Mouse (Mus musculus) megakaryocyte, embryonic 14.5 days (primary cell): ENCODE results near the gene Ush1c. TPM values are rescaled to one million over a fixed set of nuclear protein-coding genes. Genes with fewer than 3 reads are reported as not detected.

ENCODE experiments used
- H3K27me3 ChIP-seq: replicated peaks from 2 replicates; pipeline ENCODE3; 2012; ENCODE audit warnings: inconsistent platforms
- H3K36me3 ChIP-seq: replicated peaks from 2 replicates; pipeline ENCODE3; 2012; ENCODE audit warnings: low read length, inconsistent platforms, mixed read lengths
- H3K4me1 ChIP-seq: 2 replicates; pipeline ENCODE4 v1.6.1; 2012; ENCODE audit warnings: inconsistent platforms
- H3K4me3 ChIP-seq: replicated peaks from 2 replicates; pipeline ENCODE3; 2012; ENCODE audit warnings: moderate library complexity, mild to moderate bottlenecking, inconsistent platforms
- H3K9me3 ChIP-seq: 2 replicates; pipeline ENCODE4 v1.6.1; 2012; ENCODE audit warnings: inconsistent platforms
- FLI1 ChIP-seq: IDR thresholded peaks from 2 replicates; pipeline ENCODE4 v1.6.1; 2012; ENCODE audit warnings: low read length, inconsistent platforms, mixed read lengths
- GATA1 ChIP-seq: IDR thresholded peaks from 3 replicates; pipeline ENCODE4 v1.6.1; 2012; ENCODE audit warnings: mixed read lengths, low read length, inconsistent platforms, borderline replicate concordance
- polyA plus RNA-seq: library from polyadenylated mRNA; stranded (reverse); fragments of >175 nt; gene quantifications from 2 replicates; pipeline ENCODE4 v1.2.3, GENCODE M21; 2012; ENCODE audit warnings: low replicate concordance; ENCODE audit not compliant: insufficient read depth

Gene Ush1c
- polyA plus RNA-seq, 1 experiment = not detected

GRCm38 (mm10) chr7:46154498-46155488 lies 83.5 kb downstream of the Ush1c start:
- no peaks in the 10 kb centered on the region for H3K9me3 ChIP-seq
- H3K4me1 ChIP-seq = no peaks in the 10 kb centered on the region
- TF ChIP-seq FLI1 = no peak
- TF ChIP-seq GATA1 = no peak
- no peak overlapping the region for H3K4me3 ChIP-seq
- peaks cover 54% of the 10 kb centered on the region for H3K27me3 ChIP-seq
- no peaks in the 10 kb centered on the region for H3K36me3 ChIP-seq

DNA sequence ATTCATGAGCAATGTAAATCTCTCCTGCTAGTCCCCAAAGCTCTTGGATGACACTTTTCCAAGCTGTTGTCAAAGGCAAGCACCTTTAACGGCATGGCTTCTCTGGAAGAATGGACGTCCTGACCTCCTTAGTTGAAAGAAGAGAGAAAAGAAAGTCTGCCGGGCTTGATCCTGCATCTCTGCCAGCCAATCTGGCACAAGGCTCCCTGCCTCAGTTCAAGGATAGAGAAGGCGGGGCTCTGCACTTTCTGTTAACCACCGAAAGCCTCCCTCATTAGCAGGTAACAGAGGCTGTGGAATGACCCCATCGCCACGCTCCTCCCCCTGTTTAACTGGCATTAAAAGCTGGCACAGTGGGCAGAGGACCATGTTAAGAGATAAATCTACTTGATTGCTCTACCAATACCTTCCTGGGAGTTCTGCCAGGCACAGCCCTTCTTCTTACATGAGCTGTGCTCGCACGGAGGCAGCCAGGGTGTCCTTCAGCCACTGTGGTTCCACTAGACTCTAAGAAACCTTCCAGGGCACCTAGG lies 85.4 kb downstream of the Ush1c start:
- Histone ChIP-seq H3K27me3 (peaks cover 47% of the 10 kb centered on the region), H3K4me3 (no peak overlapping the region), H3K4me1 (no peaks in the 10 kb centered on the region), H3K9me3 (no peaks in the 10 kb centered on the region), H3K36me3 (no peaks in the 10 kb centered on the region)
- no peak for TF ChIP-seq GATA1
- no peak for TF ChIP-seq FLI1

- Histone ChIP-seq H3K4me3 (no peak overlapping the region), H3K9me3 (peaks cover 3% of the 10 kb centered on the region; the same call in 1 of the 2 replicates), H3K4me1 (no peaks in the 10 kb centered on the region), H3K27me3 (peaks cover 30% of the 10 kb centered on the region), H3K36me3 (no peaks in the 10 kb centered on the region)
- no peak for TF ChIP-seq GATA1
- TF ChIP-seq FLI1 = no peak
Observed at GRCm38 (mm10) chr7:46147417-46147816, 90.9 kb downstream of the Ush1c start.

GRCm38 (mm10) chr7:46146675-46147308 lies 91.5 kb downstream of the Ush1c start:
- Histone ChIP-seq H3K9me3 (peaks cover 3% of the 10 kb centered on the region; the same call in 1 of the 2 replicates), H3K36me3 (no peaks in the 10 kb centered on the region), H3K4me3 (no peak overlapping the region), H3K27me3 (peaks cover 30% of the 10 kb centered on the region), H3K4me1 (no peaks in the 10 kb centered on the region)
- TF ChIP-seq FLI1 (no peak), GATA1 (no peak)

Other genes starting within 250 kb of the Ush1c start
- gene Abcc6, start 208.2 kb downstream of the Ush1c start, polyA plus RNA-seq = not detected in 2 replicates
- 172 and 218 TPM in 2 replicates for gene Nomo1, start 204.8 kb downstream of the Ush1c start, polyA plus RNA-seq
- 1.1 TPM in 1 of 2 replicates, not detected in the other for gene Kcnj11, start 137.7 kb downstream of the Ush1c start, polyA plus RNA-seq
- gene Abcc8, start 58.5 kb downstream of the Ush1c start, polyA plus RNA-seq = not detected in 2 replicates
- gene Otog, start 2.5 kb upstream of the Ush1c start, polyA plus RNA-seq = not detected in 2 replicates
- not detected in 2 replicates for gene Myod1, start 138.0 kb upstream of the Ush1c start, polyA plus RNA-seq
- gene Kcnc1, start 158.0 kb upstream of the Ush1c start, polyA plus RNA-seq = 0.27 TPM in 1 of 2 replicates, not detected in the other